Mouse (Mus musculus) intestine, postnatal 0 days (tissue): ENCODE measurements at regions not wholly inside any gene's neighbourhood (a gene's known extent, or its start where the extent isn't known, plus 50 kb on each side); places are given as distances from the start of the nearest gene placed in this dataset.

Experiments used
- ATAC-seq: fragments of 200-750 bp; cut with Nextera tagmentation; 2 replicates; pipeline ENCODE4 v1.8.0; 2017; ENCODE audit warnings: mild to moderate bottlenecking, moderate TSS enrichment, moderate library complexity
- H3K27ac ChIP-seq: fragments of 300-500 bp; sonication (generic); 2 replicates; pipeline ENCODE4 v1.5.1; 2014; ENCODE audit warnings: mild to moderate bottlenecking, low read depth, low read length, moderate library complexity
- H3K27me3 ChIP-seq: fragments of 300-500 bp; sonication (generic); replicated peaks from 2 replicates; pipeline ENCODE4 v1.6.1; 2014; ENCODE audit warnings: low read length, mixed read lengths; ENCODE audit not compliant: control insufficient read depth, insufficient read depth
- H3K36me3 ChIP-seq: fragments of 300-500 bp; sonication (generic); 2 replicates; pipeline ENCODE4 v1.6.1; 2014; ENCODE audit warnings: mild to moderate bottlenecking, moderate library complexity; ENCODE audit not compliant: control insufficient read depth, insufficient read depth
- H3K4me1 ChIP-seq: fragments of 300-500 bp; sonication (generic); replicated peaks from 2 replicates; pipeline ENCODE4 v1.6.1; 2014; ENCODE audit warnings: antibody characterized with exemption, low read length, mixed read lengths; ENCODE audit not compliant: control insufficient read depth, insufficient read depth
- H3K4me2 ChIP-seq: fragments of 300-500 bp; sonication (generic); replicated peaks from 2 replicates; pipeline ENCODE4 v1.6.1; 2014; ENCODE audit warnings: low read depth, mild to moderate bottlenecking, moderate library complexity
- H3K4me3 ChIP-seq: fragments of 300-500 bp; sonication (generic); 2 replicates; pipeline ENCODE4 v1.5.1; 2014; ENCODE audit warnings: low read depth, low read length
- H3K9ac ChIP-seq: fragments of 300-500 bp; sonication (generic); 2 replicates; pipeline ENCODE4 v1.6.1; 2014; ENCODE audit warnings: mild to moderate bottlenecking, low read depth, low read length
- H3K9me3 ChIP-seq: fragments of 300-500 bp; sonication (generic); 2 replicates; pipeline ENCODE4 v1.6.1; 2016; ENCODE audit warnings: mixed run types; ENCODE audit not compliant: control insufficient read depth
- CTCF ChIP-seq: sonication (generic); IDR thresholded peaks from 2 replicates; pipeline ENCODE4 v1.5.1; 2016; ENCODE audit warnings: low read depth, mild to moderate bottlenecking, control low read depth, antibody characterized with exemption, moderate library complexity
- WGBS: fragments of 180-500 bp; shearing (Covaris S2); extraction: QIAGEN DNeasy Blood & Tissue Kit; methylation state at CpG from one replicate; pipeline ENCODE4 v1.1.7; 2014; 5-methylcytosine and 5-hydroxymethylcytosine counted together

DNA sequence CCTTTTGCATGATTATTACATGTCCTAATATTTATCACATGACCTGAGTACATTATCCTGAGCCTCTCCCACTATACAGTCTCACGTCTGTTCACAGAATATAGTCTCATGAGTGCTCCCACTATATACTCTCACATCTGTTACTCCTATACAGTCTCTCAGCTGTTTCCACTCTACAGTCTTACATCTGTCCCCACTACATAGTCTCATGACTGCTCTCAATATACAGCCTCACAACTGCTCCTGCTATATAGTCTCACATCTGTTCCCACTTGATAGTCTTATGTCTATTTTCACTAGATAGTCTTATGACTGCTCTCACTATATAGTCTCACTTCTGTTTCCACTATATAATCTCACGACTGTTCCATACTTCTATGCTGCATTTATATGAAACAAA, 1195.5 kb upstream of the Adgrl2 start:
- Histone ChIP-seq H3K4me1 (no peaks in the 10 kb centered on the region), H3K4me3 (no peak overlapping the region), H3K27ac (no peak overlapping the region), H3K9ac (no peak overlapping the region), H3K27me3 (no peaks in the 10 kb centered on the region), H3K9me3 (no peaks in the 10 kb centered on the region), H3K4me2 (no peak overlapping the region), H3K36me3 (no peaks in the 10 kb centered on the region)
- no peak for ATAC-seq
- 69% methylated on average over 2 of the region's 2 CpGs for WGBS
- TF ChIP-seq CTCF, result no peak

- WGBS, result 57% methylated on average over 4 of the region's 4 CpGs
- Histone ChIP-seq H3K36me3 (no peaks in the 10 kb centered on the region), H3K27ac (no peak overlapping the region), H3K9ac (no peak overlapping the region), H3K27me3 (no peaks in the 10 kb centered on the region), H3K4me2 (no peak overlapping the region), H3K4me1 (no peaks in the 10 kb centered on the region), H3K9me3 (no peaks in the 10 kb centered on the region), H3K4me3 (no peak overlapping the region)
- ATAC-seq, result no peak
- no peak for TF ChIP-seq CTCF
Observed at GRCm38 (mm10) chr3:150193132-150193531, 1202.8 kb upstream of the Adgrl2 start.

DNA sequence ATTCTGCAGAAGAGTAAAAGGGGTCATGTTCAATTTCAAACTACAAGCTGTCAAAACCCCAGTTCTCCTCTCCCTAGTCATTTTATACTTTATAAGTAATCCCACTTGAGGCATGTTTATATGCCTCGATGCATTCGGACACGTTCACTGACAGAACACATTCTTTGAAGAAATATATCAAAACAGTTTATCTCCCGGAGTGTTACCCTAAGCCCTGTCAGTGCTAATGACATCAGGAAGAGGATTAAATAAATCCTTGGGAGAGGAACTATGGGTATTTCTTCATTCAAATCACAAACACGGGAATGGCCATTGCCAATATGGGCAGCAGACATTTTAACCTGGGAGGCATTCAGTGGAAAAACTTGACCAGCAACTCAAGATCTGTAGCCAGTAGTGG, 1208.1 kb upstream of the Adgrl2 start:
- Histone ChIP-seq H3K9me3 (no peaks in the 10 kb centered on the region), H3K27me3 (no peaks in the 10 kb centered on the region), H3K4me2 (no peak overlapping the region), H3K4me1 (no peaks in the 10 kb centered on the region), H3K27ac (no peak overlapping the region), H3K4me3 (no peak overlapping the region), H3K36me3 (no peaks in the 10 kb centered on the region), H3K9ac (no peak overlapping the region)
- no peak for ATAC-seq
- 54% methylated on average over 5 of the region's 5 CpGs for WGBS
- TF ChIP-seq CTCF, result no peak

GRCm38 (mm10) chr3:150205902-150206301, 1215.5 kb upstream of the Adgrl2 start:
- Histone ChIP-seq H3K36me3 (no peaks in the 10 kb centered on the region), H3K27me3 (no peaks in the 10 kb centered on the region), H3K27ac (no peak overlapping the region), H3K9ac (no peak overlapping the region), H3K4me1 (no peaks in the 10 kb centered on the region), H3K4me2 (no peak overlapping the region), H3K9me3 (no peaks in the 10 kb centered on the region), H3K4me3 (no peak overlapping the region)
- TF ChIP-seq CTCF, result no peak
- ATAC-seq, result no peak

- H3K4me3 ChIP-seq, result no peak overlapping the region
- H3K4me2 ChIP-seq, result no peak overlapping the region
- no peak overlapping the region for H3K27ac ChIP-seq
- H3K27me3 ChIP-seq, result no peaks in the 10 kb centered on the region
- ATAC-seq, result no peak
- H3K9ac ChIP-seq, result no peak overlapping the region
- H3K9me3 ChIP-seq, result no peaks in the 10 kb centered on the region
- WGBS, result 71% methylated on average over 2 of the region's 2 CpGs
- TF ChIP-seq CTCF, result no peak
- H3K4me1 ChIP-seq, result no peaks in the 10 kb centered on the region
- no peaks in the 10 kb centered on the region for H3K36me3 ChIP-seq
Observed at GRCm38 (mm10) chr3:150233279-150233678, 1204.4 kb upstream of the Adgrl4 start.

GRCm38 (mm10) chr3:150236946-150237600, 1200.6 kb upstream of the Adgrl4 start:
- TF ChIP-seq CTCF, result no peak
- H3K27me3 ChIP-seq, result no peaks in the 10 kb centered on the region
- no peaks in the 10 kb centered on the region for H3K36me3 ChIP-seq
- no peaks in the 10 kb centered on the region for H3K9me3 ChIP-seq
- 79% methylated on average over 7 of the region's 7 CpGs for WGBS
- H3K4me1 ChIP-seq, result no peaks in the 10 kb centered on the region
- ATAC-seq, result no peak
- no peak overlapping the region for H3K4me3 ChIP-seq
- no peak overlapping the region for H3K27ac ChIP-seq
- H3K9ac ChIP-seq, result no peak overlapping the region
- no peak overlapping the region for H3K4me2 ChIP-seq

DNA sequence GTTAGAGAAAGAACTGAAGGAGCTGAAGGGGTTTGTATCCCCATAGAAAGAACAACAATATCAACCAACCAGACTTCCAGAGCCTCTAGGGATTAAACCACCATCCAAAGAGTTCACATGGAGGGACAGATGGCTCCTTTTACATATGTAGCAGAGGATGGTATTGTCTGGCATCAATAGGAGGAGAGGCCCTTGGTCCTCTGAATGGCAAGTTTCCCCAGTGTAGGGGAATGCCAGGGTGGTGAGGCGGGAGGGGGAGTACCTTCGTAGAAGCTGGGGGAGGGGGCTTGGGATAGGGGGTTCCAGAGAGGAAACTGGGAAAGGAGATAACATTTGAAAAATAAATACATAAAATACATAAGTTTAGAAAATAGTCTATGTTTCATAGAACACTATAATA, 1162.6 kb upstream of the Adgrl4 start:
- no peaks in the 10 kb centered on the region for H3K36me3 ChIP-seq
- H3K4me3 ChIP-seq, result no peak overlapping the region
- H3K4me2 ChIP-seq, result no peak overlapping the region
- no peaks in the 10 kb centered on the region for H3K4me1 ChIP-seq
- TF ChIP-seq CTCF, result no peak
- ATAC-seq, result no peak
- no peaks in the 10 kb centered on the region for H3K27me3 ChIP-seq
- H3K9me3 ChIP-seq, result no peaks in the 10 kb centered on the region
- no peak overlapping the region for H3K27ac ChIP-seq
- 100% methylated on average over 2 of the region's 2 CpGs for WGBS
- no peak overlapping the region for H3K9ac ChIP-seq
